Mouse (Mus musculus): ENCODE measurements around the gene Dock1.

Dock1 gene

GRCm38 (mm10) chr7:135065301-135065700 lies 394.8 kb downstream of the Dock1 start:
- no peak for DNase-seq

GRCm38 (mm10) chr7:135068887-135069286 lies 398.4 kb downstream of the Dock1 start:
- DNase-seq = no peak

GRCm38 (mm10) chr7:135076904-135077303 lies 406.4 kb downstream of the Dock1 start:
- no peak for DNase-seq

GRCm38 (mm10) chr7:135077340-135077739 lies 406.9 kb downstream of the Dock1 start:
- no peak for DNase-seq

GRCm38 (mm10) chr7:135077806-135078205 lies 407.4 kb downstream of the Dock1 start:
- DNase-seq = no peak

GRCm38 (mm10) chr7:135083421-135083820 lies 413.0 kb downstream of the Dock1 start:
- DNase-seq = peak; percentile 63 to 74

GRCm38 (mm10) chr7:135084069-135084468 lies 413.6 kb downstream of the Dock1 start:
- DNase-seq = peak; percentile 11 to 13

GRCm38 (mm10) chr7:135086556-135086955 lies 416.1 kb downstream of the Dock1 start:
- DNase-seq = no peak

GRCm38 (mm10) chr7:135089626-135090025 lies 419.2 kb downstream of the Dock1 start:
- DNase-seq = no peak

GRCm38 (mm10) chr7:135093851-135094250 lies 423.4 kb downstream of the Dock1 start:
- no peak for DNase-seq

- DNase-seq = no peak
Measured at GRCm38 (mm10) chr7:135101921-135102320, 431.5 kb downstream of the Dock1 start.

GRCm38 (mm10) chr7:135106536-135106935 lies 436.1 kb downstream of the Dock1 start:
- DNase-seq = no peak

- DNase-seq = no peak
Measured at GRCm38 (mm10) chr7:135110307-135110706, 439.9 kb downstream of the Dock1 start.

- no peak for DNase-seq
Measured at GRCm38 (mm10) chr7:135125296-135126065, 455.0 kb downstream of the Dock1 start.

GRCm38 (mm10) chr7:135132461-135132860 lies 462.0 kb downstream of the Dock1 start:
- peak; percentile 70 to 73 for DNase-seq

GRCm38 (mm10) chr7:135134619-135135018 lies 464.2 kb downstream of the Dock1 start:
- DNase-seq = no peak

- no peak for DNase-seq
Measured at GRCm38 (mm10) chr7:135139153-135139612, 468.7 kb downstream of the Dock1 start.

GRCm38 (mm10) chr7:135144731-135145130 lies 474.3 kb downstream of the Dock1 start:
- no peak for DNase-seq

GRCm38 (mm10) chr7:135150926-135151325 lies 480.5 kb downstream of the Dock1 start:
- DNase-seq = no peak

- no peak for DNase-seq
Measured at GRCm38 (mm10) chr7:135157571-135157970, 487.1 kb downstream of the Dock1 start.

- DNase-seq = no peak
Measured at GRCm38 (mm10) chr7:135158381-135158780, 487.9 kb downstream of the Dock1 start.

- no peak for DNase-seq
Measured at GRCm38 (mm10) chr7:135159606-135160005, 489.2 kb downstream of the Dock1 start.

GRCm38 (mm10) chr7:135165155-135165554 lies 494.7 kb downstream of the Dock1 start:
- DNase-seq = peak; percentile 34 to 39

- no peak for DNase-seq
Measured at GRCm38 (mm10) chr7:135169936-135170335, 499.5 kb downstream of the Dock1 start.

GRCm38 (mm10) chr7:135172219-135172618 lies 501.8 kb downstream of the Dock1 start:
- DNase-seq = no peak
